Mouse (Mus musculus) T-helper 2 cell (primary cell): ENCODE results near the gene Zfp93.
"Not testable (repeated sequence)": the region's sequence is repeated elsewhere in the genome, so short reads cannot be mapped to it uniquely, and the experiment has no call there.

ENCODE experiments used
- in situ Hi-C: fragments of 300-600 bp; cut with MboI, MseI; formaldehyde crosslinking; loops from one replicate; pipeline ENCODE4 v1.15.1; 2025; ENCODE audit warnings: high pct_unique_total_duplicates

The Zfp93 gene

DNA sequence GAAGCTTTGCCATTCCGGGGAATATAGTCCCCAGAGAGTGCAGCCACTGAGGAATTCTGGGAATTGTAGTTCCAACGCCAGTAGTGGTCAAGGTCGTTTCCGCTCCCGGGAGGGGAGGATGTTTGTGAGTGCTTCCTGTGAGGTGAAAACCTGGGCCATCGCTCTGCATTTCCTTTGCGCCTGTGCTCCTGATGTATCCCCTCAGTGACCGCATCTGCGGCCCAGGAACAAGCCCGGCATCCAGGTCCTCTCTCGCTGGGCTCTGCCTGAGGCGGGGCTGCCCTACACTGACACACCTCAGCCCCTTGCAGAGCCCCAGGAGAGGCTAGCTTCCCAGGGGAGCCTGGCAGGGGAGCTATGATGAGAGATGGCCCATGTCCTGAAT lies at the start of gene Zfp93:
Gene Zfp93 (plus strand): TSS at position 133 of the 385 bp plus-strand sequence.
- in situ Hi-C loops = no loop called here

DNA sequence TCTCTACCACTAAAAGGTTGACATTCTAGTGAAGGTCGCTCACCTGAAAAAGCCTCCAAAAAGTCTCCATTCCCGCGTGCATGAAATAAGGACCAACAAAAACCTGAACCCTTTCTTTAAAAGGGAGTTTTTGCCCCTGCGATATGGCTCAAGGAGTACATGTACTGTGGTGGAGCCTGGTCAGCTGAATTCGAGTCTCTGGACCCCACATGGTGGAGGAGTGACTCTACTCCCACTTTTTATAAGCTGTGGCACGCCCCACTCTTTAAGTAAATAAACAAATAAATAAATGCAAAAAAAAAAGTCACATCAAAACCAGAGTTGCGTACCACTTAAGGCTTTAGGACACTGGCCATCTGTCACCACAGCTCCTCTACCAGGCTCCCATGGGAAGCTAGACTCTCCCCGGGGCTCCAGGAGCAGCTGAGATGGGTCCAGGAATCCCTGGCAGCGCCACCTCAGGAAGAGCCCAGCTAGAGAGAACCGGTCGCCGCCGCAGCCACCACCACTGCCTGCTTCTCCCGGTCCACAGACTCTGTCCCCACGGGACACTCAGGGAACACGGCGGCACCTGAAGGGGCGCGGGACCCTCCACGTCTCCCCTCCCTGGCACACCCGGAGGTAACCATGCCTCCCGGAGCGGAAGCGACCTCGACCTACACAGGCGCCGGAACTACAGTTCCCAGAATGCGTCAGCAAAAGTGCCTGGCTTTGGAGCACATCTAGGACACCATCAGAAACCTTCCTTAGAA lies 33.0 kb upstream of the Zfp93 start, which contains the start of gene Zfp109:
Gene Zfp109 (minus strand): TSS at position 521 of the 752 bp plus-strand sequence.
- in situ Hi-C loops = no loop called here

DNA sequence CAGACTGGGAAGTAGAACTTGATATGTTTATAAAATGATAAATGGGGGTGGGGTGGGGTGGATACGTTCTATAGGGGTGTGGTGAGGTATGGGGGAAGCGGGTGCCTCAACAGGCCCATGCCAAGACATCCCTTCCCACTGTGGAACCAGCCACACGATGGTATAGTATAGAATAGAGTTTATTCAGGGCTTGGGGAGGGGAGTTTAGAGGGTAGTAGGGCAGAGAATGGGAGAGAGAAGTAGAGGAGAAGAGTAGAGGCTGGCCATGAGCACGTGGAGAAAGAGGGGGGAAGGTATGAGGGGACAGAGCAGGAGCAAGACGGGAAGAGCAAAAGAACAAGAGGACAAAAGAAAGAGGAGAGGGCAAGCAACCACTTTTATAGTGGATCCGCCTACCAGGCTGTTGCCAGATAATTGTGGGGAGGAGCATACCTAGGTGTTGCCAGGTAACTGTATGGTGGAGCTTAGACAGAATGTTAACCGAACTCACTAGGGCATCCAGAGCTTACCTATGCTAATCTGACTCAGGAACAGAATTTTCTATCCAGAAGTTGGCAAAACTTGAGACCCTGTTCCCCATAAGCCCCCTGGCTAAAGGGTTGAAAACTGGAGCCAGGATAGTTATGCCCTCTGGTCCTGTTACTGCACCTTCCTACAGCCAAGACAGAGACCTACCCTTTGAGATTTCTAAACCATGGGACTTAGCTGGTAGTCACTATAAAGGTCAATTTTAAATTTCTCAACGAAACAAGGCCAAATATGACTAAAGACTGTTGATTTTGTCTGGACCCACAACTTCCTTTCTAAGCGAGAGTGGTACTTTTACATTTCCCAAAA lies 16.2 kb upstream of the Zfp93 start:
- in situ Hi-C loops = no loop called here

DNA sequence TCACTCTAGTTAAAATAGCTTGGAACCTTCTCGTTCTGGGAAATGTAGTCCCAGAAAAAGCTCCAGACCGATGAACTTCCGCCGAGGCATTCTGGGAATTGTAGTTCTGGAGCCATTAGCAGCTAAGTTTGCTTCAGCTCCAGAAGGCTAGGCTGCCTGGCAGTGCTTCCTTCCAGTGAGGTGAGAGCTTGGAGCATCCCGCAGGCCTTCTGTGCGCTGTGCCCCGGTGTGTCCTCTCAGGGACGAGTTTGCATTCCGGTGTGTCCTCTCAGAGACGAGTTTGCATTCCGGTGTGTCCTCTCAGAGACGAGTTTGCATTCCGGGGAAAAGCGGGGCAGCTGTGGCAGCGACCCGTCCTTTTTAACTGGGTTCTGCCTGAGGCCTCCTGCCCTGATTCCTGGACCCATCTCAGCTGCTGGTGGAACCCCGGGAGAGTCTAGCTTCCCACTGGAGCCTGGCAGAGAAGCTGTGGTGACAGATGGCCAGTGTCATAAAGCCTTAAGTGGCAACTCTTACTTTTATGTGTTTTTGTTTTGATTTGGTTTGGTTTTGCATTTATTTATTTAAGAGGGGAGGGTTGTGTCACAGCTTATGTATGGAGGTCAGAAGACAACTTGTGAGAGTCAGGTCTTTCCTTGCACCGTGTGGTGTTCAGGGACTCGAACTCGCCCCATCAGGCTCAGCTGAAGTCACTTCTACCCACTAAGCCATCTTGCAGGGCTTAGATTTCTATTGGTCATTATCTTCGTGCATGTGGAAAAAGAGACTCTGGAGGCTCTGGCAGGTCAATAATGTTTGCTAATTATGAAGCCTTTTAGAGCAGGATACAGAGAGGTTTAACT lies 15.4 kb upstream of the Zfp93 start, which contains the start of gene Zfp108:
Gene Zfp108 (plus strand): TSS at position 162 of the 842 bp plus-strand sequence.
- in situ Hi-C loops = no loop called here

DNA sequence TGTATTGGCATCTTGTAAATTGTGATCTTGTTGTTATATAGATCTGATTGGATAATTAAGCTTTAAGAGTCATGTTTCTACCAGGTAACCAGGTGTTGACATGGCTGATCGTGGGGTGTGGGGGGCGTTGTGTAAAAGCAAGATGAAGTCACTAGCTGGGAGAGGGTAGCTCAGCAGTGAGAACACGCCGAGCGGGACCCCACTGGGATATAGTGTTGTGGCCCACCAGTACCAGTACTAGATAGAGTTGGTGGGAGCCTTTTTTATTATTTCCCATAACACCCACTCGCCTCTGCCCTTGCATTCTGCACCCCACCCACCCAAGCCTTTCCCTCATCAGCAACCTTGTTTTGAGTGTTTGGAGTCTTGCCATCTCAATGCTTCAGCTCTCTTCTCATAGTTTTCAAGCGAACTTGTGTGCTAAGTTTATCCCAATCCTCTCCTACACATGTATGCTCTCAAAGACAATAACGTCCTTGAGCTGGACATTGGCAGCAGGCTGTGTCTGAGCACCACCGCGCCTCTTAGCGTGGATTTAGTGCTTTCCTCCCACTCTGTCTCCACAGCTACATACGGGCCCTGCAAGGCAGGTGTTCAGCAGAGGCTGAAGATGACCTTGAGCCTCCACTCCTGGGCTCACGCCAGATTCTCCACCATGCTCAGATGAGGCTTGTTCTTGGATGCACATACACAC lies 10.8 kb upstream of the Zfp93 start:
- in situ Hi-C loops = no loop called here

DNA sequence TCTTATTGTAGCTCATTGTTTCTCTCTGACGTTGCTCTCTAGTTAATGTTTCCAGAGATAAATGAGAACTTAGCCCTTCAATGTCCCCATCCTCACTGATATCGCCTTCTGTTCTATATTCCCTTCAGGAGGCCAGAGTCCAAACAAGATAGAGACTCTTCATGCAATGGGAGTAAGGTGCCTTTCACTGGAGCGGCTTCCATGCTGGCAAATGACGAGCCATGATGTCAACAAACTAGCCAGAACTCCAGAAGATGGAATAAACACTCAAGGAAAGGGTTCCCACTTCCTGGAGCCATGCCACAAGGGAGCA lies 10.3 kb upstream of the Zfp93 start:
- in situ Hi-C loops = no loop called here

DNA sequence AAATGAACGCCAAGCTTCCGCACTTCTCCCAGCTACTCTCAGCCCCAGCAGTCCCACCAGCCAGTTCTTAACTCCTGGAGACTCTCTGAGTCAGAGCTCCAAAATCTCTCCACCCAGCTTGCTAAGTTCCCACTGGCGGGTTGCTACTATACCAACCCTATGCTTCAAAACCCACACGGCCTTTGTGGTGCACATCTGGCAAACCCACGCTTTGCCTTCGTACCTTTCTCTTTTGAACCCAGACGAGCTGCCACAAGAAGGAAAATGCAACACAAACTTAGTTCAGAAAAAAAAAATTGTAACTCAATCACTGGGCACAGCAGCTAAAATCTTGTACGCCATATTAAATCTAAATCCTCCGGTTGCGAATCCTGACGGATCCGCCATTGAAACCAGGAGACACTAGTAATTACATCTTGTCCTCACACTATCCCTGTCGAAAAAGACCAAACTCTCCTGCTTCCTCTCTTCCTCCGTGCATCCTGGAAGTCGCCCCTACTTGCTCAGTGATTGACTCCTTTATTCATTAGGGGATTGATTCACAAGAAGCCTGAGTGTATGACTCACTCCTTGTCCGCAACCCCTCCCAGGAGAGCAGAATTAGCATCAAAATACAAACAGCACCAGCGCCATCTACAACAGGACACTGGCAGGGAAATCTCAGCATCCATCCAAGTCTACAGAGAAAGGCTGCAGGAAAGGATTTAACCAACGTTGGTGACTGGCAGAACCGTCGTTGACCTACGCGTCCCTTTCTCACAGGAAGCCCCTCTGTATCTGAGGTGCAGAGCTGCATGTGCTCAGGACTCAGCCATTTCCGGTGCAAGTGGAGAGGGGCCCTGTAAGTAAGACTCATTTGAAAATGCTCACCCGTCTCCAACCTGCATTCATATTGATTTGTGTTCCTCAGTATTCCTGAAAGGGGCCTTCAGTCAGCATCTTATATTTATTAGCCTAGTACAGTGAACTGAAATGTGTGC lies 1.8 kb upstream of the Zfp93 start:
- in situ Hi-C loops = no loop called here

DNA sequence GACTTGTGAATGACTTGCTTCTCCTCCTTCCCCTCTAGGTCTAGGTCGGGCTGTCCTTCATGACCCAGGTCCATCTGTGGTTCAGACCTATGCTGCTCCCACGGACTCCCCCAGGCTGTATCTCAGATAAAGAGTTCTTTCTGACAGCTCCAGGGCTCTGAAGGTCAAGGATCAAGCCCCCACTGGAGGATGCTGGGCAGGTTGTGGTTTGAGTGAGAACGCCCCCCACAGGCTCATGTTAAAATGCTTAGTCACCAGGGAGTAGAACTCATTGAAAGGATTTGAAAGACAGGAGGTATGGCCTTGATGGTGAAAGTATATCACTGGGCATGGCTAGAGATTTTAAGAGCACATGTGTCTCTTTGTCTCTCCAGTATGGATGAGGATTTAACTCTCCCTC lies 964 bp upstream of the Zfp93 start:
- in situ Hi-C loops = no loop called here

DNA sequence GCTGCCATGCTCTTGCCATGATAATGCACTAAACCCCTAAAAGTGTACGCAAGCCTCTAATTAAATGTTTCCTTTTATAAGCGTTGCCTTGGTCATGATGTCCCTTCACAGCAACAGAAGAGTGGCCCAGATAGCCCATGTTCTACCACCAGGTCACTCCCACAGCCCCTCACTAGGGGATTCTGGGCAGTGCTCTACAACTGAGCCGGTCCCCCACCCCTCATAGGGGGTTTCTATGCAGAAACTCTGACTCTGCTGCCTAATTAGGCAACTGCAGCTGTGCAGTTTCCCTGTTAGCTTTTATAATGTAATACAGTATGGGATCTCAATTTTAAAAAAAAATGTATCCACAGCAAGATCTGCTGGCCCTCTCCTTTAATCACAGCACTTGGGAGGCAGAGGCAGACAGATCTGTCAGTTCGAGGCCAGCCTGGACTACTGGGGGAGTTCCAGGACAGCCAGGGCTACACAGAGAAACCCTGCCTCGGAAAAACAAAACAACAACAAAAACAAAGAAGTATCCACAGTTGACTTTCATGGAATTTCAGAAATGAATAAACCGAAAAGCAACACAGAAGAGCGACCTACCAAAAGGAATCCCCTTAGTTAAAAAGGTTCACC lies 443 bp upstream of the Zfp93 start:
- in situ Hi-C loops = no loop called here

DNA sequence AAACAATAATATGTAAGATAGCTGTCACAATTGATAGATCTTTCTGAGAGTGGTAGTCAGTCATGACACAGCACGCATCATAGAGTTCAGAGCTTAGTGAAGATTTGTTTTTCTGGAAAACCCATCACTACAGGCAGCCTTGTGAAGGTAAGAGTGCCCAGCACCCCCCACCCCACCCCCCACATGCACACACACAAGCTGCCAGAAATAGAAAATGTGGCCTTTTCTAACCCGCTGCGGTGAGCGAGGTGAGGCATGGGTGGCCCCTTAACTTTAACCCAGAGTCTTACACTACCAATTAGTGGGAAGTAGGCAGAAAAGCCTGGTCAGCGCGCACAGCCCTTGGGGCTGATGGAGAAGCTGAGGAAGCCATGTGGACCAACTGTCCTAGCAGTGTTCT lies 971 bp downstream of the Zfp93 start:
- in situ Hi-C loops = no loop called here

DNA sequence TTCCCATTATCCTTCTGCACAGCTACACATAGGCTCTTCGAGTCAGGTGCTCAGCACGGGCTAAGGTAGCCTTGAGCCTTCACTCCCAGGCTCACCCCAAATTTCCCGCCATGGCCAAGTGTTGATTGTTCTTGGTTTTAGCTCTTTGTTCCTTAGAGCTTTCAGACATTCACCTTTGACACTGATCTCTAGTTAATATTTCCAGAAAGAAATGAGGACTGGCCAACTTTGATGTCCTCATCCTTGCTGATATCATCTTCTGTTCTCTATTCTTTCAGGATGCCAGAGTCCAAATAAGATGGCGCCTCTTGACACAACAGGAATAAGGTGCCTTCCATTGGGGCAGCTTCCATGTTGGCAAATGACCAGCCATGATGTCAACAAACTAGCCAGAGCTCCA lies 4.2 kb downstream of the Zfp93 start:
- in situ Hi-C loops = no loop called here

DNA sequence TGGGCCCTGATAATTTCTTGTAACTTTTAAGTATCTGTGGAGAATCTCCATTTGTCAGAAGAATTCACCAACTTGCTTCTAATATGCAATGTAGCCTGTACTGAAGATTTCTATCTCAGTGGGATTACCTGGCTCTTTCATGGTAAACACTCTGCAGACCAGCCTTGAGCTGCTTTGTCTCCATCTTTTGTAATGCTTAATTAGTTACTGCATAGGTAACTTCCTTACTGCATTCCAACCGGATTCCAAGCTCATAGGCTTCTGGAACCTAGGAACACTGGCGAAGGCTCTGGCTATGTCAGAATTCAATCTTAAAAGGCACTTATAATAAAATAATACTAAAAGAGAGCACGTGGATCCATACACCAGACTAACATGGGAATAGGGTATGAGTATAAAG lies 8.6 kb downstream of the Zfp93 start:
- in situ Hi-C loops = not testable (repeated sequence)

DNA sequence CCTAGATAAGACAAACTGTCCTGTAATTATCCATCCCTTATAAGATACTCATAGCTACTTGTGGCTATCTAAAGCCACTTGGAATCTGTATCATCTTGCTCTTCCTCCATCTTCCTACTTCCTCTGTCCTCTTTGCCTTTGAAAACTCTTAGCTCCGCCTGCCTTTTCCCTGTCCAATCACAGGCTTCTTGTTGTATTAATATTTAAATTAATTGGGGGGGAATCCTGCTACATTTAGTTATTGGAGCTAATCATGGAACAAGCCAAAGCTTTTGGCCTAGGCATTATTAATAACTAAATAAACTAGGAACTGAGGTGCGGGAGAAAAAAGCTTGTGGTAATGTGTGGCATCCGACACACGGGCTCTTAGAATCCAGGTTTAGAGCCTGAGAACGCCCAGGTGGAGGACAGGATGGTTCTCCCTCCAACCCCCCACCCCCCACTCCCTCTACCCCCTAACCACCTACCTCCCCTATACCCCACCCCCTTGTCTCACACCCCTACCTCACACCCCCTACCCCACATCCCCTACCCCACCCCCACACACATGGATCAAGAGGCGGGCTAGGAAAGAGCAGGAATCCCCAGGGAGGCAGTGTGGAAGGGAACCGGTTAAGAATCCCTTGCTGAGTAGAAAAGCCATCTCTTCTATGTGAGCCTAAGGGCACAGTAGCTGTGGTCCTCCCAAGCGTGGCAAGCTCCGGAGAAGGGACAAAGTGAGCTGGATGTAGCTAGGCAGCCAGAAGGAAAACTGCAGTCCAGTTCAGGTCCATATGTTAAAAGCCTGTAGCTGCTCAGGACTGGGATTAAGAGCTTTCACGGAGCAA lies 10.0 kb downstream of the Zfp93 start:
- in situ Hi-C loops = loop anchor here (10.0 kb wide), 1 partner anchor 125 kb away; no protein-coding TSS in a partner anchor

DNA sequence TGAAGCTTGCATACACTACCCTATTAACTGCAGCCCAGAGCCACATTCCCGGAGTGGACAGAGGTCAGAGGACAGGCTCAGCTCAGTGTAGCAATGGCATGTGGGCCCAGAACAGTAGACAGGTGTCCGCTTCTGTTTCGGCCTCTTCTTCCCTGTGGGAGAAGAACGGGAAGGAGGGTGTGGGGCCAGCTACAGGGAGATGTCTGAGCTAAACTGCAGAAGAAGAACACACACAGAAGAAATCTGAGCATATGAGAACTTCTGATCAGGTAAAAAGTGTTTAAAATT lies 10.6 kb downstream of the Zfp93 start:
- in situ Hi-C loops = loop anchor here (10.0 kb wide), 1 partner anchor 126 kb away; no protein-coding TSS in a partner anchor

DNA sequence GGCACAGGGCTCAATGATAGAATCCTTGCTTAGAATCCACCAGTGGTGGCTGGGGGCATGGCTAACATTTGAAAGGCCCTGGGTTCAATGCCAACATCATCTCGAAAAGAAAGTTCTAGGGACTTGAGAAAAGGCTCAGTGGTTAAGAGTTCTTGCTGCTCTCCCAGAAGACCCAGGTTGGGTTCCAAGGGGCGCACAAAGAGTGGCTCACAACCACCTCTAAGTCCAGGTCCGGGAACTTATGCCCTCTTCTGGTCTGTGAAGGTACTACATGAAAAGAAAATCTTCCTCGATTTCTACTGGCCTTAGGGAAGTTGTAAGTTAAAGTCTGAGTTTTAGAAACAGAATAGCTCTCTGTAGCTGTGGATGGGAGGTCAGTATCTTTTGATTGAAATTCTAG lies 15.9 kb downstream of the Zfp93 start:
- in situ Hi-C loops = loop anchor here (10.0 kb wide), 1 partner anchor 131 kb away; no protein-coding TSS in a partner anchor

DNA sequence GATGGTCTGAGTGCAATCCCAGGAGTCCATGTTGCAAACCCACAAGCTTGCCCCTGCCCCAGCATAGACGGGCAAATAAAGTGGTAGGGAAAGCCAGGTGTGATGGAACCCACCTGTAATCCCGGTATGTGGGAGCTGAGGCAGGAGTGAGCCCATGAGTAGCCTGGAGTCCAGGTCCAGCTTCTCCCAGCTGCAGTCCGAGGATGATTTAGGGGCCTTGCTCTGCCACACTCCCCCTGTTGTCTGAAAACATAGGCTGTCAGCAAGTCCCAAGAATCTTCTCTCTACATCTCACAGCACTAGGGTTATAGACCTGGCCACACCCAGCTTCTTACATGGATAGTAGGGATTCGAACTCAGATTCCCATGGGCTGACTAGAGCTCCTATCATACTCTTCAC lies 16.7 kb downstream of the Zfp93 start:
- in situ Hi-C loops = loop anchor here (10.0 kb wide), 1 partner anchor 132 kb away; no protein-coding TSS in a partner anchor

DNA sequence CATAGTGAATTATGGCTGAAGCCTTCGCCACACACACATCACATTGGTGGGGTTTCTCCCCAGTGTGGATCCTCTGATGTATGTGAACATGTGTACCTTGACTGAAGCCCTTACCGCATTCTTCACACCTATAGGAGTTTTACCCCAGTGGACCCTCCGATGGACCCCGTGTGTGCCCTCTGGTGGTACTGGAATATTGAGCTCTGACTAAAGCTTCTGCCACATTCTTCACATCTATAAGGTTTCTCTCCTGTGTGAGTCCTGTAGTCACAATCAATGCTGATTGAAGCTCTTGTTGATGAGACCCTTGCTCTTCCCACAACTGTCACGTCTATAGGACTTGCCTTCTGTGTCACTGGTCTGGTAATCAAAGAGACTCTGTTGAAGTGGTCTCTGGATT lies 17.4 kb downstream of the Zfp93 start:
- in situ Hi-C loops = loop anchor here (10.0 kb wide), 1 partner anchor 133 kb away; no protein-coding TSS in a partner anchor

DNA sequence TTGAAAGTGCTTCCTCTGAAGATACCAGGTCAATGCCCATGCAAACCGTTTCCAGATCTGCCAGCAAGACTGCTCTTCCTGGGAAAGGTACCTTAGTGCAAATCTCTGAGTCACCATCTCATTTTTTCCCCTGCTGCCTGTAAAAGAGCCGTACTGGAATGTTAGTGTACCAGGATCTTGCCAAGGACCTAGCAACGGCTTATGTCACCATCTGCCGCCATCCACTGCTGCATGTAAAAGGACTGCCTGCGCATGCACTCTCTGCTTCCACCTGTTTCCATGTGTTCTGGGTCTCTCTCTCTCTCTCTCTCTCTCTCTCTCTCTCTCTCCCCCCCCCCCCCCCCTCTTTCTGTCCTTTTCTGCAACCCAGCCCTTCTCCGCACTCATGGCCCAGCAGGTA lies 18.3 kb downstream of the Zfp93 start:
- in situ Hi-C loops = loop anchor here (10.0 kb wide), 1 partner anchor 134 kb away; no protein-coding TSS in a partner anchor
